Mouse (Mus musculus) limb, embryonic 12.5 days (tissue): ENCODE results near the gene C1ql1. TPM values are rescaled to one million over a fixed set of nuclear protein-coding genes. Genes with fewer than 3 reads are reported as not detected.

Experiments
- ATAC-seq: fragments of 200-750 bp; cut with Nextera tagmentation; 2 replicates; pipeline ENCODE4 v1.8.0; 2017; ENCODE audit warnings: low read depth, moderate TSS enrichment; ENCODE audit not compliant: insufficient number of reproducible peaks, insufficient read depth, low FRiP score, low TSS enrichment
- H3K27ac ChIP-seq: fragments of 300-500 bp; sonication (generic); 2 replicates; pipeline ENCODE4 v1.5.1; 2016; ENCODE audit warnings: mild to moderate bottlenecking, moderate library complexity
- H3K27me3 ChIP-seq: fragments of 300-500 bp; sonication (generic); 2 replicates; pipeline ENCODE4 v1.6.1; 2016; ENCODE audit warnings: mild to moderate bottlenecking, moderate library complexity
- H3K36me3 ChIP-seq: fragments of 300-500 bp; sonication (generic); 2 replicates; pipeline ENCODE4 v1.6.1; 2016; ENCODE audit warnings: mild to moderate bottlenecking, moderate library complexity
- H3K4me1 ChIP-seq: fragments of 300-500 bp; sonication (generic); replicated peaks from 2 replicates; pipeline ENCODE4 v1.6.1; 2016
- H3K4me2 ChIP-seq: fragments of 300-500 bp; sonication (generic); 2 replicates; pipeline ENCODE4 v1.6.1; 2016; ENCODE audit warnings: mild to moderate bottlenecking, moderate library complexity
- H3K4me3 ChIP-seq: fragments of 300-500 bp; sonication (generic); replicated peaks from 2 replicates; pipeline ENCODE4 v1.5.1; 2016; ENCODE audit warnings: mild to moderate bottlenecking
- H3K9ac ChIP-seq: fragments of 300-500 bp; sonication (generic); replicated peaks from 2 replicates; pipeline ENCODE4 v1.6.1; 2016; ENCODE audit warnings: mild to moderate bottlenecking, moderate library complexity
- H3K9me3 ChIP-seq: fragments of 300-500 bp; sonication (generic); 2 replicates; pipeline ENCODE4 v1.6.1; 2016; ENCODE audit warnings: mild to moderate bottlenecking, moderate library complexity
- WGBS: fragments of 180-500 bp; shearing (Covaris S2); methylation state at CpG from one replicate; pipeline ENCODE4 v1.1.7; 2016; 5-methylcytosine and 5-hydroxymethylcytosine counted together
- polyA plus RNA-seq: library from polyadenylated mRNA; unstranded; fragments of >200 nt; fragmentation: Nextera tagmentation; extraction: Ambion mirVana; gene quantifications from 2 replicates; pipeline ENCODE4 v1.2.1, GENCODE M21; 2016

The C1ql1 gene
- polyA plus RNA-seq, 1 experiment from 2014 or later, result 1.3 TPM

DNA sequence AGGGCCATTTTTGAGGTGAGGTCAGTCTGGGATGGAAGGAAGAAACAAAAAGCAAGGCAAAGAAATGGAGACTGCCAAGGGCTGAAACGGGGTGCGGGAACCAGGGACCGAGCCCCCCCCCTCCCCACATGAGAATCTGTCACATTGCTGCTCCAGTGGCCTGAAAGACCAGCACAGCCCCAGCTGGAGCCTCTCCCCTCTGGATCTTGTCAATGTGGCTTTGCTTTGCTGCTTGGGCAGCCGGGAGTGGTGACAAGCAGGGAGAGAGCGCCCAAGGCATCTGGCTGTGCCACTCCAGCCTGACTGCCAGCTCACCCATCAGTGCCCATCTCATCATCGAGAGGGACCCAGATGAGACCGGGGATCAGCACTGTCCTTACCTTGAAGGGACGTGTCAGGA is 11.2 kb upstream of the C1ql1 start:
- H3K4me2 ChIP-seq, result no peak overlapping the region
- no peaks in the 10 kb centered on the region for H3K9me3 ChIP-seq
- ATAC-seq, result no peak
- no peak overlapping the region for H3K27ac ChIP-seq
- H3K4me1 ChIP-seq, result peaks cover 7% of the 10 kb centered on the region; the same call in 1 of the 2 replicates
- H3K9ac ChIP-seq, result no peak overlapping the region
- WGBS, result 89% methylated on average over 8 of the region's 8 CpGs
- H3K4me3 ChIP-seq, result no peak overlapping the region
- peaks cover 28% of the 10 kb centered on the region for H3K27me3 ChIP-seq
- H3K36me3 ChIP-seq, result no peaks in the 10 kb centered on the region

DNA sequence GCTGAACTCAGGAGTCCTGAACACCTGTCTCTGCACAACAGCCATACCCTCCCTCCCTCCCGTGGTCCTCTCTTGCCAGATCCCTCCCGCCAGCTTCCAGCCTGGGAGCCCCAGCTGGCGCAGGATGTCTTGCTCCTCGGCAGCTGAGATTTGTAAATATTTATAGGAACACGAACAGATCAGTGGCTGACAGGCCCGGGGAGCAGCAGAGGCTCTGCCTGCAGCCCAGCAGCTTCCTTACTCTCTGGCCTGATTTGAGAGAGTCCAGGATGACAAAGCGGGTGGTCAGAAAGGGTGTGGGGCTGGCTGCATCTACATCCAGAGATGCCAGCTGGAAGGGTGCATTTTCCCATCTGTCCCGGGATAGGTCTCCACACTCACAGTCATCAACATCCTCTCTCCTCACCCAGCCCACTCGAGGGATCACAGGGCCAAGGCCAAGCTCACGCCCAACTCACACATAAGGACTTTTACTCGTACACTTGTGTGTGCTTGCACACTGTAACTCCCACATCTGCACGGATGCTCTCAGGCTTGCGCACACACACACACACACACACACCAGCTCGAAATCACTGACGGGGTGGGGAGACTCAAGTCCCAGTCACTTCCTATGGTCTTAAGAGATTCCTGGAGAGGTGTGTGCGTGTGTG is 10.6 kb upstream of the C1ql1 start:
- no peak overlapping the region for H3K9ac ChIP-seq
- peaks cover 33% of the 10 kb centered on the region for H3K27me3 ChIP-seq
- 48% methylated on average over 16 of the region's 16 CpGs for WGBS
- no peaks in the 10 kb centered on the region for H3K9me3 ChIP-seq
- peaks cover 7% of the 10 kb centered on the region; the same call in 1 of the 2 replicates for H3K4me1 ChIP-seq
- ATAC-seq, result no peak
- no peak overlapping the region for H3K27ac ChIP-seq
- H3K36me3 ChIP-seq, result no peaks in the 10 kb centered on the region
- no peak overlapping the region for H3K4me2 ChIP-seq
- H3K4me3 ChIP-seq, result no peak overlapping the region

DNA sequence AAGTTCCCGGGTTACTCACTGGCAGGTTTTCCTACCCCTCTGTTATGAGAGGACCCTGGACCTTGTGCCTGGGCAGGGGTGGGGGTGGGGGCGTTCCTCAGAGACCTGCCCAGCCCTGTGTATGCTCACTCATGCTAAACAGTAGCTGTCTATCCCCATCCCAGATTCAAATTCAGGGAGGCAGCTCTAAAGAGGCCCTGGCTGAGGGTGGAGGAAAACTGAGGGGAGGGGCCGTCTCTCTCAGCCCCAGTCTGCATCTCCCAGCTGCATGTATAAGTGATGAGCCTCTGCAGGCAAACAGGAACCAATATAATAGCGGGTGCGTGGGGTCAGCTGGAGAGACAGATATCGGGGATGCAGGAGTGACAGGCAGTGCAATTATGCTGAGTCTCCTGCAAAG is 6.4 kb upstream of the C1ql1 start:
- WGBS, result 42% methylated on average over 6 of the region's 6 CpGs
- no peaks in the 10 kb centered on the region for H3K9me3 ChIP-seq
- peaks cover 75% of the 10 kb centered on the region for H3K27me3 ChIP-seq
- no peak overlapping the region for H3K27ac ChIP-seq
- ATAC-seq, result no peak
- H3K4me3 ChIP-seq, result no peak overlapping the region
- peaks cover 13% of the 10 kb centered on the region; the same call in 1 of the 2 replicates for H3K4me1 ChIP-seq
- no peaks in the 10 kb centered on the region for H3K36me3 ChIP-seq
- H3K4me2 ChIP-seq, result no peak overlapping the region
- no peak overlapping the region; the same call in 1 of the 2 replicates for H3K9ac ChIP-seq

DNA sequence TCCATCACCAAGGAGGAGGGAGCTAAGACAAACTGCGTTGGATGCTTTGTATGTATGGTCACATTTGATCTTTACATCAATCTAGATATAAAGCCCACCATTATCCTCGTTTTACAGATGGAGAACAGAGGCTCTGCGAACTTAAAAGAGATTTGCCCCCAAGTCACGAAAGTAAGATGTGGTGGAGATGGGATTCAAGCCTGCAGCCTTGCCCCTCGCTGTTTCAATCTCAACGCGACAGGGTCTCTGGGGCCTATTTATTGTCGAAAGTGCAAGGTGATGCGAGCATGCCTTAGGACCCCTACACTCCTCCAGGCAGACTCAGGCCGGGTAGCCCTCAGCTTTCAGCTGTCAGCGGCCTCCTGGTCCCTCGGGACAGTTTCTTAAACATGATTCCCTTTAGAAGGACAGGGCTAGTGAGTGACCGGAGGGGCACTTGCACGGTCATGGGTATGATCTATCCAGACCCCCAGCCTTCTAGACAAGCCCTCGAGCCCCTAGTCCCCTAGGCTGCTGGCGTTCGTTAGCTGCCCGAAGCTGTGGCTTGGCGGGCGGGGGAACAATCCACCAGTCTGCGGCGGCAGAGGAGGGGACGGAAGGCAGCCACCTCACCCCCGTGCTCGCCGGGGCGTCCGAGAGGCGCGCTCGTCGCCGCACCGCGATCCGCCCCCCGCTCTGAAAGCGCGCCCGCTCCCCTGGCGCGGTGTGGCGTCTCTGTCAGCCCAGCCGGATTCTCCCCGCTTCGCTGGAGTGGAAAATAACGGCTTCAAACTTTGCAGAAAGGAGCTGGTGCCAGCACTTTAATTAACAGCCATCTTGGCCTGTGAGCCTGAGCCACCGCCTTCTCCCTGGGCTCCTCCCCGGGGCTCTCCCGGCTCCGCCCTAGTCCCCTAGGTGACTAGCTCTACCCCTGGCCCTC is 1.8 kb upstream of the C1ql1 start:
- 1% methylated on average over 51 of the region's 51 CpGs for WGBS
- H3K27me3 ChIP-seq, result peaks cover 99% of the 10 kb centered on the region
- peaks cover 32% of the 10 kb centered on the region for H3K4me1 ChIP-seq

DNA sequence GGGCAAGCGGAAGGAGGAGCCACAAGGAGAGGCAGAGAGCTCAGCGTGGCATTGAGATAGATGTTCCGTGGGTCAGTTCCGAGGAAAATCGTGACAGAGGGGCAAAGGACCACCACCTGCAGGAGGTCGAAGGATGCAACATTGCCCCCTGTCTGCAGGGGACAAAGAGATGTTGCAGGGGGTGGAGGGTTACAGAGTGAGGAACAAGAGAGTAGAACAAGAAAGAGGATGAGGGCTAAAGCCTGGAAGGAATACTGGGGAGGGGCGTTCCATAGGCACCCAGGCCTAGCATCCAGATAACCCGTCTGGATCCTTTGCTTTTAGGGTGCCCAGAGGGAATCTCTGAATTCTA is 480 bp upstream of the C1ql1 start:
- Histone ChIP-seq H3K27ac (no peak overlapping the region), H3K36me3 (no peaks in the 10 kb centered on the region), H3K4me1 (peaks cover 32% of the 10 kb centered on the region), H3K4me3 (peak overlapping the region; percentile 42), H3K27me3 (peaks cover 98% of the 10 kb centered on the region), H3K4me2 (peak overlapping the region; percentile 58), H3K9me3 (no peaks in the 10 kb centered on the region), H3K9ac (no peak overlapping the region)
- WGBS, result 6% methylated on average over 8 of the region's 8 CpGs
- peak; percentile 12; the same call in 1 of the 2 replicates for ATAC-seq

More for the DNA sequence above, 1.8 kb upstream of the C1ql1 start:
- H3K9me3 ChIP-seq, result no peaks in the 10 kb centered on the region
- H3K27ac ChIP-seq, result no peak overlapping the region
- H3K4me3 ChIP-seq, result peak overlapping the region; percentile 50
- ATAC-seq, result no peak
- H3K9ac ChIP-seq, result peak overlapping the region; percentile 67
- peak overlapping the region; percentile 80 for H3K4me2 ChIP-seq
- H3K36me3 ChIP-seq, result no peaks in the 10 kb centered on the region

DNA sequence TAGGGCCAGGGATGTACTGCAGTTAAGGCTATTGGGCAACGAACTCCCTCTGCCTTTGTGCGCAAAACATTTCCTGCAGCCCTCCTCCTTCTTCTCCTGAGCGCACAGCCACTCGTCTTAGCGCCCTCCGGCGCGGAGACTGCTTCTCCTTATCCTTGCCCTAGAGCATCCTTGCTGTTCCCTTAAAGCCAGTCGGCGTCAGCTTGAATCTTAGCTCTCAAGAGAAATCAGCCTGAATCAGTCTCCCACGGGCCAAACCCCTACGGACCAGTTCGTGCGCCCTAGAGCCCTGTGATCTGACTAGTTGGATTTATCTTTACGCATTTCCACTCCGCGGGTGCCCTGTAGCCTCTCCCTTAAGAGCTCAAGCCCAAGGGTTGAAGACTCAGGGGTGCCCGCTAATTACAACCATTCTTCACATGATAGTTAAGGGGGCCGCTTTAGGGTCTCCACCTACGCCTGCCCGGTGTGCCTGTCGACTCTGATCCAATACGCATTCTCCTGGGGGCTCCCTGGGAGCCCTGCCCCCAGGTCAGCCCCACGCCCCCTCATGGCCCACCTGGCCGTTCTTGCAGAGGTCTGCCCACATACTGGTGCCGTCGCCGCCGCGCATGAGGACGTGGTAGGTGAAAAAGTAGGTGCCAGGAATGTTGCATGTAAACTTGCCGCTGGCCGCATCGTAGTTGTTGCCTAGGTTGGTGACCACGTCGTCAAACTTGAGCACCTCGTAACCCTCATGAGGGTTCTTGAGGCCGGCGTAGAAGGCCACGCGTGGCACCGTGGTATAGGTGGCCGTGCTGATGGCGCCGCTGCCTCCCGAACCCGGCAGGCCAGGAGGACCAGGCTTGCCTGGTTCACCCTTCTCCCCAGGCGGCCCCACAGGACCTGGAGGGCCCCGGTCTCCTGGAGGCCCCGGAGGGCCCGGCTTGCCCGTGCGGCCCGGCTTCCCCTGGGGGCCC is 903 bp downstream of the C1ql1 start:
- Histone ChIP-seq H3K4me3 (peak overlapping the region; percentile 42), H3K27me3 (peaks cover 98% of the 10 kb centered on the region), H3K9me3 (no peaks in the 10 kb centered on the region), H3K9ac (no peak overlapping the region; the same call in 1 of the 2 replicates), H3K4me1 (peaks cover 32% of the 10 kb centered on the region), H3K27ac (no peak overlapping the region), H3K36me3 (no peaks in the 10 kb centered on the region), H3K4me2 (peak overlapping the region; percentile 58)
- WGBS, result 4% methylated on average over 54 of the region's 54 CpGs
- no peak for ATAC-seq

DNA sequence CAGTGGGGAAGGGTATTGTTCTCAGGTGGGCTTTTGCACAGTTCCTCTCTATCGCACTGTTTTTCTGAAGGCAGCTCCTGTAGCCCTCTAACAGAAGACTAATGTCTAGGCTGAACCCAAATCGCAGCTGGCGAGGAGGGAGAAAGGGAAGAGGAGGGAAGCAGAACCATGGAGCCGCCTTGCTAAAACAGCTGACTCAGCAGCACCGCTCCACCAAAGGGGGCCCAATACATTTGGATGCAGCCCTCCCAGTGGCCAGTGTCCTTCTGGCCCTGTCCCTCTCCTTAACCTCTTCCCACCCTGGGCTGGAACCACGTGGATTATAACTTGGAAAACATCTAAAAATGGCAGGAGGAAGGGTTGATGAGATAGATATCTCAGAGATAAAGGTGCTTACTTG is 5.3 kb downstream of the C1ql1 start:
- H3K4me2 ChIP-seq, result no peak overlapping the region
- no peaks in the 10 kb centered on the region for H3K36me3 ChIP-seq
- WGBS, result 49% methylated on average over 6 of the region's 6 CpGs
- peaks cover 77% of the 10 kb centered on the region for H3K27me3 ChIP-seq
- peaks cover 44% of the 10 kb centered on the region for H3K4me1 ChIP-seq
- H3K27ac ChIP-seq, result no peak overlapping the region
- ATAC-seq, result no peak
- no peak overlapping the region for H3K9ac ChIP-seq
- H3K9me3 ChIP-seq, result no peaks in the 10 kb centered on the region
- H3K4me3 ChIP-seq, result no peak overlapping the region

DNA sequence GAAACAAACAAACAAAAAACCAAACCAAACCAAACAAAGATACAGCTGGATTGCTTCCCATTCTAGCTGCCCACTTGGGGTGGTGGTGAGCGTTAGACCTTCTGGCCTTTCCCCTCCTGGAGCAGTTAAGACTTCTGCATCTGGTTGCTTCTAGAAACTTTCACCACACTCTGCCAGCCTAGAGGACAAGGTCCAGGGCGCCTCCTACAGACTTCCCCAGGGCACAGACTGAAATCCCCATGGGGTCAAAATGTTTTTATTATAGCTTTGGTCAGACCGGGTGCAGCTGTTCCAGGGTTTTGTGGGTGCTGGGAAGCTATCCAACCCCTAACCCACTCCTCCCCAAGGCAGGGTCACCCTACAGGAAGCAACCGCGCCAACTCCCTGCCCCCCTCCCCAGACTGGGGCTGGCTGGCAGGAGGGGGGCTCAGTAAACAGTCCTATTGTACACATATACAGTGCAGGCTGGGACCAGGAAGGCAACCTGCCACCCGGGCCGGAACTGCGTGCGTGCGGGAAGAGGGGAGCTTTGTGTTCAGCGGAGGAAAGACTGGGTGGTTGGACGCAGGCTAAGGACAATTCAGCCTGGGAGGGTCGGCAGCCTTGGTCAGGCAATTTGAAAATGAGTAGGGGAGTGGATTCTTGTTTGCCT is 7.3 kb downstream of the C1ql1 start:
- Histone ChIP-seq H3K36me3 (no peaks in the 10 kb centered on the region), H3K9me3 (no peaks in the 10 kb centered on the region), H3K9ac (0 out of 2 replicates have a peak overlapping the region, but pooled peaks have one; percentile 31), H3K4me1 (peaks cover 39% of the 10 kb centered on the region), H3K27ac (no peak overlapping the region), H3K27me3 (peaks cover 64% of the 10 kb centered on the region), H3K4me3 (no peak overlapping the region), H3K4me2 (0 out of 2 replicates have a peak overlapping the region, but pooled peaks have one; percentile 30)
- WGBS, result 39% methylated on average over 13 of the region's 13 CpGs
- no peak for ATAC-seq

DNA sequence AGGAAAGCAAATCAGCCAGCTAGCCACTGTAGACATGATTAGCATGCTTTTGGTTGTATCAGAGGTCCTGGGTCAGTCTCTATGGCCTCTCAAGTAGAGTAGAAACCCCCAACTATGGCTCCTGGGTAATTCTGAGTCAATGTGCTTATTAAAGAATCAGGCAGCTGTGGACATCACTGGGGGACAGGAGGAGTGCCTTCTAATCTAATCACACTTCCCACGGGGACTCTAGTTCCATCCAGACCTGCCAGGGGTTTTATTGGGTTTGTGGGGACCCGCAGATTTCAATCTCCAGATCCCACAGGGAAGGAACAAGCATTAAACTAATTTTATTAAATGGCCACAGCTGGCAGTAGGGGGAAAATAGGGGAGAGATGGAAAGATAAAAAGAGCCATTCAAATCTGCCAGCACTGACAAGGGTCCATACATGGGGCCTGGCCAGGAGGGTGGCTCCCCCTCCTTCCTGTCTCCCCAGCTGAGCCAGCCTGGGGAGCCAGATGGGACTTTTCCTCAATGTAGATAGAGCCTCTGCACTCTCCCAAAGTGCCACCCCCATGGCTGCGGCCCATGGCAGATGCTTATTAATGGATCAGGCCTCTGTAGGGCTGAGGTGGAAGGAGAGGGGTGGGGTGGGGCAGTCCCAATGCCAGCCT is 8.8 kb downstream of the C1ql1 start:
- H3K27me3 ChIP-seq, result peaks cover 52% of the 10 kb centered on the region
- no peak overlapping the region; the same call in 1 of the 2 replicates for H3K9ac ChIP-seq
- no peak; the same call in 1 of the 2 replicates for ATAC-seq
- no peaks in the 10 kb centered on the region for H3K9me3 ChIP-seq
- H3K4me2 ChIP-seq, result no peak overlapping the region
- H3K27ac ChIP-seq, result no peak overlapping the region
- WGBS, result 44% methylated on average over 3 of the region's 3 CpGs
- peaks cover 40% of the 10 kb centered on the region for H3K4me1 ChIP-seq
- H3K36me3 ChIP-seq, result no peaks in the 10 kb centered on the region
- no peak overlapping the region for H3K4me3 ChIP-seq

DNA sequence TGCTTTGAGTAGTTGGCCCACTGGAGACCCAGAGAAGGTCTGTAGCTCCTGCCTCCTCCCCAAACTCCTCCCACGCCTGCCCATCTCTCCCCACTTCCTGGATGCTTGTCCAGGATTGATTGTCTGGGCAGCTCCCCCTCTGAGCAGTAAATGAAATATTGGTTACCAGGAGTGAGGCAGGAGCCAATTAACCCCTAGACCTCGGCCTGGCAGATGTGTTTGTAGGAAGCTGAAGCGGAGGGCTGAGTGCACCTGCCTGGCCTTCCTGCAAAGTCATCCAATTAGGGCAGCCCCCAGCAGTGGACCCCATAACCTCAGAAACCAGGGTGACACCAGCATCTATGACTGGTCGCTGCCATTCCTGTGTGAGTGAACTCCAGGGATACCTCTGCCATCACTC is 10.2 kb downstream of the C1ql1 start:
- Histone ChIP-seq H3K4me1 (peaks cover 40% of the 10 kb centered on the region), H3K27ac (no peak overlapping the region), H3K4me3 (no peak overlapping the region), H3K27me3 (peaks cover 41% of the 10 kb centered on the region), H3K36me3 (no peaks in the 10 kb centered on the region), H3K4me2 (no peak overlapping the region), H3K9ac (peak overlapping the region; percentile 31; the same call in 1 of the 2 replicates), H3K9me3 (no peaks in the 10 kb centered on the region)
- WGBS, result 10% methylated on average over 4 of the region's 4 CpGs
- no peak for ATAC-seq
